Mouse (Mus musculus) spleen, adult 2 months (tissue): ENCODE results near the gene Rnaseh1. TPM values are rescaled to one million over a fixed set of nuclear protein-coding genes. Genes with fewer than 3 reads are reported as not detected.

ENCODE experiments used
- DNase-seq, 2 experiments: peaks; one replicate each; pipeline versions ENCODE4 v3.0.0 to v3.0.0-alpha.2; 2012 to 2021; ENCODE audit warnings: low spot score in 2 of 2, low read depth in 1 of 2
- H3K27ac ChIP-seq: fragments of 200-500 bp; 2 replicates; pipeline ENCODE4 v1.5.1; 2012; ENCODE audit warnings: low read length, inconsistent platforms; ENCODE audit not compliant: insufficient read depth
- H3K27me3 ChIP-seq: fragments of 200-500 bp; 2 replicates; pipeline ENCODE4 v1.6.1; 2012; ENCODE audit warnings: mild to moderate bottlenecking, moderate library complexity, low read length, inconsistent platforms; ENCODE audit not compliant: control insufficient read depth, insufficient read depth
- H3K36me3 ChIP-seq: fragments of 200-500 bp; 2 replicates; pipeline ENCODE4 v1.6.1; 2012; ENCODE audit warnings: mild to moderate bottlenecking, low read length, inconsistent platforms; ENCODE audit not compliant: control insufficient read depth, insufficient read depth
- H3K4me1 ChIP-seq: fragments of 200-500 bp; 2 replicates; pipeline ENCODE4 v1.6.1; 2011; ENCODE audit warnings: inconsistent platforms; ENCODE audit not compliant: control insufficient read depth, insufficient read depth, insufficient read length
- H3K4me3 ChIP-seq: fragments of 200-500 bp; 2 replicates; pipeline ENCODE4 v1.5.1; 2011; ENCODE audit warnings: mild to moderate bottlenecking, inconsistent platforms; ENCODE audit not compliant: insufficient read depth, insufficient read length; ENCODE audit errors: extremely low read depth
- CTCF ChIP-seq: fragments of 200-500 bp; IDR thresholded peaks from 2 replicates; pipeline ENCODE4 v1.5.1; 2011; ENCODE audit warnings: mild to moderate bottlenecking, inconsistent platforms; ENCODE audit not compliant: insufficient read depth, insufficient read length, insufficient replicate concordance; ENCODE audit errors: extremely low read depth
- POLR2A ChIP-seq: fragments of 200-500 bp; IDR thresholded peaks from 2 replicates; pipeline ENCODE4 v1.6.1; 2011; ENCODE audit warnings: low read depth, low read length, inconsistent platforms
- WGBS: fragments of 180-500 bp; shearing (Covaris S2); methylation state at CpG from one replicate; pipeline ENCODE4 v1.1.7; 2018; 5-methylcytosine and 5-hydroxymethylcytosine counted together
- polyA plus RNA-seq: library from polyadenylated mRNA; depleted of rRNA; stranded (reverse); fragments of >200 nt; gene quantifications from 2 replicates; pipeline ENCODE4 v1.2.3, GENCODE M21; 2012

The Rnaseh1 gene
- polyA plus RNA-seq, 1 experiment = 10.2 TPM

GRCm38 (mm10) chr12:28666734-28667133, 17.3 kb downstream of the Rnaseh1 start:
- TF ChIP-seq CTCF (no peak), POLR2A (no peak)
- Histone ChIP-seq H3K36me3 (no peaks in the 10 kb centered on the region), H3K4me1 (no peaks in the 10 kb centered on the region), H3K27me3 (no peaks in the 10 kb centered on the region), H3K27ac (no peak overlapping the region), H3K4me3 (no peak overlapping the region)
- no peak for DNase-seq
- 79% methylated on average over 4 of the region's 4 CpGs for WGBS

- 29% methylated on average over 8 of the region's 8 CpGs for WGBS
- Histone ChIP-seq H3K36me3 (no peaks in the 10 kb centered on the region), H3K4me1 (no peaks in the 10 kb centered on the region), H3K27ac (no peak overlapping the region), H3K27me3 (no peaks in the 10 kb centered on the region), H3K4me3 (no peak overlapping the region)
- no peak for TF ChIP-seq CTCF
- TF ChIP-seq POLR2A = no peak
- DNase-seq = no peak
These were observed 17.9 kb downstream of the Rnaseh1 start for GRCm38 (mm10) chr12:28667287-28667686.

GRCm38 (mm10) chr12:28674038-28674720, 24.8 kb downstream of the Rnaseh1 start:
- no peaks in the 10 kb centered on the region for H3K36me3 ChIP-seq
- H3K27ac ChIP-seq = no peak overlapping the region
- H3K4me3 ChIP-seq = no peak overlapping the region
- DNase-seq = no peak
- TF ChIP-seq POLR2A (no peak), CTCF (no peak)
- peaks cover 7% of the 10 kb centered on the region; the same call in 1 of the 2 replicates for H3K4me1 ChIP-seq
- WGBS = 82% methylated on average over 10 of the region's 10 CpGs
- no peaks in the 10 kb centered on the region for H3K27me3 ChIP-seq

GRCm38 (mm10) chr12:28675121-28675924, 25.9 kb downstream of the Rnaseh1 start, which contains the start of gene Adi1:
Gene Adi1, plus strand, starts transcription at chr12:28675231.
- peaks cover 7% of the 10 kb centered on the region; the same call in 1 of the 2 replicates for H3K4me1 ChIP-seq
- whole genome bisulfite sequencing = 1% methylated on average over 53 of the region's 53 CpGs
- DNase-seq = peak; percentile 45 to 72
- no peaks in the 10 kb centered on the region for H3K27me3 ChIP-seq
- H3K4me3 ChIP-seq = peak within 1 kb of the TSS; percentile 89
- no peak for TF ChIP-seq POLR2A
- no peak for TF ChIP-seq CTCF
- peak within 1 kb of the TSS; percentile 77 for H3K27ac ChIP-seq
- no peaks in the 10 kb centered on the region for H3K36me3 ChIP-seq

- Histone ChIP-seq H3K27me3 (no peaks in the 10 kb centered on the region), H3K27ac (peak overlapping the region; percentile 31; the same call in 1 of the 2 replicates), H3K36me3 (0 out of 2 replicates have a peak, but pooled peaks cover 1% of the 10 kb centered on the region), H3K4me1 (peaks cover 7% of the 10 kb centered on the region; the same call in 1 of the 2 replicates), H3K4me3 (peak overlapping the region; percentile 89)
- WGBS = 66% methylated on average over 5 of the region's 5 CpGs
- no peak for DNase-seq
- TF ChIP-seq POLR2A (no peak), CTCF (no peak)
These were observed 26.5 kb downstream of the Rnaseh1 start for GRCm38 (mm10) chr12:28675925-28676209.

- DNase-seq = no peak
- no peak overlapping the region for H3K27ac ChIP-seq
- no peak for TF ChIP-seq CTCF
- no peak for TF ChIP-seq POLR2A
- H3K4me3 ChIP-seq = no peak overlapping the region
- 93% methylated on average over 1 of the region's 1 CpGs for WGBS
- H3K36me3 ChIP-seq = peaks cover 7% of the 10 kb centered on the region
- no peaks in the 10 kb centered on the region for H3K4me1 ChIP-seq
- H3K27me3 ChIP-seq = no peaks in the 10 kb centered on the region
These were observed 35.3 kb downstream of the Rnaseh1 start for GRCm38 (mm10) chr12:28684674-28685073.
